8 mouse cellular contexts compared by ENCODE assay signal in the genomic region with DNA sequence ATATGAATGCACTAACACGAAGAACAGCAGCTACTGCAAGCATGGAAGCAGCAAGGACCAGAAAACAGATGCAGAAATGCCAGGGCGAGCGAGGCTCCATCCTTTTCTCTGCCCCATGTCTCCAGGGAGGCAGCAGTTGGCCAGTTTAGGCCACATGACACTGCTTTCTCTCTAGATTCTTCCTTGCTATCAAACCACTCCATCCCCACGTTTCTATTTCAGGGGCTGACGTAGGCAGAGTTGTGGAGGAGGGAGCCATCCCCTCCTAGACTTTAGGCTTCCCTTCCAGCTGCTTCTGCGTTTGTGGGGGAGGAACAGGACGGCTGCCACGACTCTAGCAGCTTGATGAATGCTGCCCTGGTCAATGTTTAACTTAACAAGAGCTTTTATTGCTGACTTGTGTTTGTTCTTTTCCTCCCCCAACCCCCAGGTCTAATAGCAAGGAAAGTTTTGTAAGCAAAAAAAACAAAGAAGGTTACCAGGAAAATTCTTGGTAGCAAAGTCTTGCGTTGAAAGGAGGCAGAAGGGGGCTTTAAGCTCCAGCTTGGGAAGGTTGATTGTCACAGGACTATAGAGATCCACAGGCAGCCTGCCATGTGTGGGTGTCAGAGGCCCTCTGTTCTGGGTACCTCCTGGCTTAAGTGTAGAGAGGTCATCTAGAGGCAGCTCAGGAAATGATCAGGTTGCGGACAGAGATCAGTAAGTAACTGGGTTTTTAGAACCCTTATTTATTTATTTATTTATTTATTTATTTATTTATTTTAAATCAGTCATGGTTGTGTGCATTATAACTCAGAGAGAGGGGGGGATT.
DNase-seq lines count a peak whose midpoint lies in the region; ATAC-seq lines count a peak whose summit lies in the region.

No protein-coding gene starts in this region.

- no peak overlapping the region for H3K4me3 ChIP-seq in forebrain, embryonic 10.5 days
- H3K4me3 ChIP-seq in forebrain, embryonic 11.5 days (ENCODE audit: low read depth, low read length) = no peak overlapping the region
- no peak overlapping the region for H3K4me3 ChIP-seq in intestine, embryonic 15.5 days (replicated peaks)

- peaks cover 9% of the 10 kb centered on the region for H3K9me3 ChIP-seq in forebrain, embryonic 10.5 days
- H3K9me3 ChIP-seq in forebrain, embryonic 11.5 days (ENCODE audit: control insufficient read depth, low read length) = no peaks in the 10 kb centered on the region
- no peaks in the 10 kb centered on the region for H3K9me3 ChIP-seq in intestine, embryonic 15.5 days

- H3K4me2 ChIP-seq in forebrain, embryonic 11.5 days (ENCODE audit: low read depth, low read length, severe bottlenecking) = no peak overlapping the region
- H3K4me2 ChIP-seq in intestine, embryonic 15.5 days (replicated peaks) = peak overlapping the region; percentile 47

- ATAC-seq in forebrain, embryonic 11.5 days (replicated peaks; ENCODE audit: low FRiP score) = no peak
- ATAC-seq in intestine, embryonic 15.5 days = peak; percentile 94

- peaks cover 38% of the 10 kb centered on the region for H3K4me1 ChIP-seq in forebrain, embryonic 10.5 days
- H3K4me1 ChIP-seq in forebrain, embryonic 11.5 days (replicated peaks; ENCODE audit: control insufficient read depth, insufficient read depth, low read length) = 0 out of 2 replicates have a peak, but pooled peaks cover 2% of the 10 kb centered on the region
- H3K4me1 ChIP-seq in intestine, embryonic 15.5 days (replicated peaks) = peaks cover 34% of the 10 kb centered on the region

- no peaks in the 10 kb centered on the region for H3K27me3 ChIP-seq in forebrain, embryonic 10.5 days (ENCODE audit: poor library complexity, severe bottlenecking)
- H3K27me3 ChIP-seq in forebrain, embryonic 11.5 days (ENCODE audit: control insufficient read depth, insufficient read depth, low read length) = no peaks in the 10 kb centered on the region
- H3K27me3 ChIP-seq in intestine, embryonic 15.5 days (replicated peaks) = no peaks in the 10 kb centered on the region

- WGBS in forebrain, embryonic 10.5 days = 48% methylated on average over 10 of the region's 10 CpGs
- WGBS in forebrain, embryonic 11.5 days = 39% methylated on average over 10 of the region's 10 CpGs
- 8% methylated on average over 10 of the region's 10 CpGs for WGBS in intestine, embryonic 15.5 days

- peaks cover 12% of the 10 kb centered on the region for H3K36me3 ChIP-seq in forebrain, embryonic 10.5 days (replicated peaks)
- no peaks in the 10 kb centered on the region for H3K36me3 ChIP-seq in forebrain, embryonic 11.5 days (ENCODE audit: control insufficient read depth, insufficient read depth, low read length)
- no peaks in the 10 kb centered on the region for H3K36me3 ChIP-seq in intestine, embryonic 15.5 days

- no peak overlapping the region for H3K9ac ChIP-seq in forebrain, embryonic 11.5 days (ENCODE audit: low read length)
- H3K9ac ChIP-seq in intestine, embryonic 15.5 days = peak overlapping the region; percentile 26; the same call in 1 of the 2 replicates

- no peak for DNase-seq in forebrain, embryonic 10.5 days (ENCODE audit: extremely low spot score, low spot score)
- no peak for DNase-seq in forebrain, embryonic 11.5 days (ENCODE audit: low spot score)
- DNase-seq in gastrocnemius, postnatal 25 days = peak; percentile 42
- peak; percentile 58 to 88 for DNase-seq in left cerebral cortex, adult 8-10 months (ENCODE audit: low spot score in 2 of 2)
- peak; percentile 57 for DNase-seq in lung, postnatal 14 days
- DNase-seq in skeletal muscle tissue, adult 2 months (ENCODE audit: low read depth, low spot score) = peak; percentile 28
- no peak for DNase-seq in spleen, adult 12 weeks (ENCODE audit: low spot score)

- peak overlapping the region; percentile 66 for H3K27ac ChIP-seq in forebrain, embryonic 10.5 days
- H3K27ac ChIP-seq in forebrain, embryonic 11.5 days (ENCODE audit: low read depth, low read length) = no peak overlapping the region
- H3K27ac ChIP-seq in intestine, embryonic 15.5 days = peak overlapping the region; percentile 92

Comparison
In these comparisons a context has a peak if more than half of its experiments do, and no peak if none do; other contexts are left out.
1. DNase-seq: peak in gastrocnemius, postnatal 25 days (single experiment), left cerebral cortex, adult 8-10 months (2 of 2), lung, postnatal 14 days (single experiment) and skeletal muscle tissue, adult 2 months (single experiment); none in forebrain, embryonic 10.5 days (single experiment), forebrain, embryonic 11.5 days (single experiment) and spleen, adult 12 weeks (single experiment).